Mouse (Mus musculus) adrenal gland, adult 2 months (tissue): ENCODE measurements at regions not wholly inside any gene's neighbourhood (a gene's known extent, or its start where the extent isn't known, plus 50 kb on each side); places are given as distances from the start of the nearest gene placed in this dataset.
A peak's percentile ranks its signal among the peaks of the same experiment; 100 is the strongest.

ENCODE experiments used
- DNase-seq: peaks from one replicate; pipeline ENCODE4 v3.0.0; 2021

DNA sequence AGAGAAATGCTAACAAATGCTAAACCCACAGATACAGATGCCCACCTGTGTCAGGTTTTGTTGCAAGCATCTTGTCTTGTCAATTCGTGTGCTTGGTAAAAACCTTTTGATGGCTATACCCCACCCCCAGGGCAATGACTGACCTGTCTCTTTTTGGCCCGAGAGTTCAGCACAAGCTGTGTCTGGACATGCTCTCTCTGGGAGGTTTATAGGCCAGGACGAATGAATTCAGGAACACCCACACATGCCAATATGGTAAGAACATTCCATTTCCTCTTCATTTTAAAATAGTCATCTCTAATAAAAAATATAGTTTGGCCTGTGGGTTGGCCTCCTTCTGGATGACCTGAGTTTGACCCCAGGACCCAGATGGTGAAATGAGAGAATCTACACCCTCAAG lies 137.8 kb upstream of the Hs6st1 start:
- no peak for DNase-seq

DNA sequence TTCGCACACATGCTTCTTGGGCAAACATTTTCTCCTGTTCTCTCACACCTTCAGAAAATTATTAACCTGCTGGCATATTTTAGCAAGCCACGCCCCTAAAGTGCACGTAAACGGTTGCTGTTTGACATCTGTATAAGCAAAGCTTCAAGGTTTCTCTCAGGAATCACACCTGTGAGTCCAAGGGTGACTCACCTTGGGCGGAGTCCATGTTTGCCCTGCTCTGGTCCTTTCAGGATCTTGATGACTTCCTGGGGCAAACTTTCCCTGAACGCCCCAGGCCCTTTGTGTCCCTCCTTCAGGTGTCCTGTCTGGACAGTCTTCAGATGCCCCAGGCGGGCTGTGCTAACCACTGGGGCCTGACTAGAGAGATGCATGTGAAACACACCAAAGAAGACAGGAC lies 137.1 kb upstream of the Hs6st1 start:
- no peak for DNase-seq

DNA sequence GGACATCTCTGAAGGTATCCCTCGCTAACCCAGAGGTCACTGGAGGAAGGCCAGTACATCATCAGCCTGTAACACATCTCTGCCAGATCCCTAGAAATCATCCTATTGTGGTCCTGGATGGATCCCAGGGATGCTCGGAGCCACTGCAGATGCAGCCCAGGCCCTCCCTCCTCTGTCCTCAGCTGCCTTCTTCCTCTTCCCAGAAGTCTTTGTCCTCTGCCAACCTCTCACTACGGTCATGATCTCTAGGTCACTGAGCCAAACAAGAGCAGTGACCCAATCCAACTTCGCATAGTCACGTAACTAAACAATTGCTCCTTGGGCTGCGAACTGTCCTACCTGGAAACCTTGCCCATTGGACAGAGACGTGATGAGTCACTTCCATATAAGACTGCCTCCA lies 134.7 kb upstream of the Hs6st1 start:
- DNase-seq = no peak

DNA sequence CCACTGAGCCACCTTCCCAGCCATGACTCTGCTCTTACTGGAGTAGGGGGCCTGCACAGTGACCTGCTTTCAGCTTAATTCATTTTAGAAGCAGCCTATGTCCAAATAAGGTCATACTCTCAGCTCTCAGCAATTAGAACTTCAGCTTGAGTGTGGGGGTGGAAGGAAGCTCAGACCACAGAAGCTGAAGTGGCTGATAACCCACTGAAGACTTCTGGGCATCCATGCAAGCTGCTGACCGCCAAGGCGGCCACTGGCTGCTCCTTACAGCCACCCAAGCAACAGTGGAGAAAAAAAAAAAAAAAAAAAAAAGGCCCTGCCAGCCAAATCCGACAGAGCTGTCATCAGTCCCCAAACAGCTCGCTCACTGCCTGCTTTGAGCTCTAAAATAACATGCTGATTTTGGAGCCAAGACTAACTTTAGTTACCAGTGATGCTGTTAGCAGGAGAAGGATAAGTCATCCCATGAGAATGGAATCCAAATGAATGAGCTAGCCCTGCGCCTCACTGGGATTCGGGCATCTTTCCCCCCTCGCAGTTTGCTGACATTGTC lies 133.0 kb upstream of the Hs6st1 start:
- no peak for DNase-seq

DNA sequence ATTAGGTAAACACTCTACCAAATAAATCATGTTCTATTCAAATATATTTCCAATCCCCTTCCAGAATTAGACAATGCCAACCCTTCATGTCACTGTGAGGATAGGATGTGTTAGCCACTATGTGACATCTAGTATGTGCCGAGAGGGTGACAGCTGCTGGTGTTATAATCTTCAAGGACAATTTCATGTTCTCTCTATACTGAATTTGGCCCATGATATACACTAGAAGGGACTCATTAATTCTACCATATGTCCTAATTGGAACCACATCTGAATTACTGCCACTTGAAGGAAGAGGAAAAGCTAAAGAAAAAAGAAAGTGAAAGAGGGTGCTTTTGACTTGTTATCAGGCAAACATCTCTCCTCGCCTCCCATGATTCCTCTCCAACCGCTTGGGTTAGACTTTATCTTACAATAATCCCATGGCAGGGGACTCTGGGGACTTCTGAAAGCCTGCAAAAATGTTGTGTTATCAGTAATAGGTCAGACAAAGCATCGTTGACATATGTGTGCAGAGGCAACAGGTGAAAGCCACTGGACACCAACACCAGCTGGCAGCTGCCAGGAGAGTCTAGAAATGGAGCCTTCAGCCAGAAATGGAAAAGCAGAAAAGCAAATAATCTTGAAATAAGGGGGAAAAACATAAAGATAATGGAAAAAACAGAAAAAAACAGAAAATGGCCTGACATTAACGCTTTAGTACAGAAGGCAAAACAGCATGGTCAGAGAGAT lies 131.7 kb upstream of the Hs6st1 start:
- DNase-seq = no peak

DNA sequence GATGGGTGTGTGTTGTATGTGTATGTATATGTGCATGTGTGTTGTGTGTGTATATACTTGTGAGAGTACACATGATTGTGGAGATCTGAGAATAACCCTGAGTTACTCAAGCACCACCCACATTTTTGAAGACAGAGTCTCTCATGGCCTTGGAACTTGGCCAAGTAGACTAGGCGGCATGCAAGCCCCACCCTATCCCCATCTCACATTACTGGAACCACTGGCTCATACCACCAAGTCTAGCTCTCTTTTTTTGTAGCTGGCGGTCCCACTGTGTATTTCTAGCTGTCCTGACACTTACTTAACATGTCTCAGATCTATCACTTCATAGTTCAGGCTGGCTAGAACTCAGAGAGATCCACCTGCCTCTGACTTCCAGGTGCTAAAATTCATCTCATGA lies 128.0 kb upstream of the Hs6st1 start:
- no peak for DNase-seq

DNA sequence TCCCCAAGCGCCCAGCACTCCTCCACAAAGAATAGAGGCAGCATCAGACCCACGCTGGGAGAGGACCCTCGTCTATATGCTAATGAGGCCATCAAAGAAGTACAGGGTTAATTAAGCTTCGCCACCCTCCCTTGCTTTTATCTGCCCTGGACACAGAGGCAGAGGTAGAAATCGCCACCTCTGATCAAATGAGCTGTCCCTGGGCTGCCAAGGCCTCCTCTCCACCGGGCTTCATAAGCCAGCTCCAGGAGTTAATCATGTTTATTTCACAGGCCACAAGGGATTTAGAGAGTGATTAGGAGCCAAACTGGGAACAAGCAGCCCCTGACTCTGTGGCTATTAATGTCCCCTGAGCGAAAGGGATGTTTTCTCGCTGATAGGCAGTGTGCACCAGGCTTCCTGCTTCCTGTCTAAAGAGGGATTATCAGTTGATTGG lies 126.5 kb upstream of the Hs6st1 start:
- no peak for DNase-seq

DNA sequence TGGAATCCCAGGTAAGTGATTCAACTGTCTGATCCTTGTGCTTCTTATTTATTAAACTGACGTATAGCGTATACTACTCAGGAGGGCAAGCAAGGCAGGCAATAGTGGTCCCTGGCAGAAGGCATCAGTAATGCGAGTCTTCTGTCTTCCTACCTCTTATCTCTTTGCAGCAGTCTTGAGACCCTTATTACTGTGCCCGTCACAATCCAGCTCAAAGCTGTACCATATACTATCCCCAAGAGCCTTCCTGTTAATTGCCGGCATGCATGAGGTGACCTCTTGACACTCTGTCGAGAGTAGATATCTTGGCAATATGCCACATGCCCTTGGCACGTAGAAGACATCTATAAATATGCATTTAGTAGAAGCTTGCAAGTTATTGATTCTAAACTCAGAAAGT lies 126.0 kb upstream of the Hs6st1 start:
- DNase-seq = no peak

DNA sequence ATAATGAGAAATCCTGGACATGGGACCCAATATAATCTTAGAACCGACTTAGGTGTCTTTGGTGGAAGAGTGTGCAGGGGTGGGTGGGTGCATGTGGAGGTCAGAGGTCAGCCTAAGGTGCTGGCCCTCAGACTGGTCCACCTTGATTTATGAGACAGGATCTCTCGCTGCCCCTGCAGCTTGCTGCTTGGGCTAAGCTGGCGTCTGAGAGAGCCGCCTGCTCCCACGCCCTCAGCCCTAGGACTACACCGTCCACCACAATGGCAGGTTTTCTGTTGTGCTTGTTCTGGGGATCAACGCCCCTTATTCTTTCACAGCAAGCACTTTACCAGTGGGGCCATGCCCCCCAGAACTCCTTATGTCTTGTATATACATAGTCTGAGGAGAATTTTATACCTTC lies 124.4 kb upstream of the Hs6st1 start:
- no peak for DNase-seq

DNA sequence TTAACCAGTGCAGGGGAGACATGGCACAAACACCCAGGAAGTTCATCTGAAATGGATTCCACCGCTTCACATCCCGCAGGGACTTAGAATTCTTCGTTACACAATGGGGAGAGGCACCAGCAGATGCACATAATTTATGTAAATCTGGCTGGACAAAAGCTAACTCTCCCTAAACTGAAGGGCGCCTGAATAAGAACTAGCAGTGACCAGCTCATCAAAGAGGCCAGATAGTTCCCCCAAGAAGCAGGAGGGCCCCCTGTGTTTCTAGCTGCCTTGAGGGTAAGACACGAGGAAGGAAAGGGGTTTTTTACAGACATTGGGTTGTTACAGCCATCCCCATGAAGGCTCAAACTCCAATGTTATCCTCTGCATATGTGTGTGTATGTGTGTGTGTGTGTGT lies 123.8 kb upstream of the Hs6st1 start:
- no peak for DNase-seq

DNA sequence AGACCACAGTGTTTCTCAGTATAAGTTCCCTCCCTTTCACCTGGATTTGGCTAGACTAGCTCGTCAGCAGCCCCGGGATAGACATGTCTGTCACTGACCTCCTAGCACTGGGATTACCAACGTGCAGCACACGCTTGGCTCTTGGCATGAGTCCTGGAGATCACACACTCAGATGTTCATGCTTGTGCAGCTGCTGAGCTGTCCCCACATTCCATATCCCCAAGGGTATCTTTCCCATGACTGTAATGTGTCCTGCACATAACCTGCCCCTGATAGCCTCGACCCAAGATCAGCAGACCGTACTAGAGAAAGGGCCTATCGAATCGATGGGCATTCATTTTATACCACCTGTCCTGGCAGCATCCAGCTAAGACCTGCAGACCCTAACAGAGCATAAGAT lies 123.4 kb upstream of the Hs6st1 start:
- no peak for DNase-seq

DNA sequence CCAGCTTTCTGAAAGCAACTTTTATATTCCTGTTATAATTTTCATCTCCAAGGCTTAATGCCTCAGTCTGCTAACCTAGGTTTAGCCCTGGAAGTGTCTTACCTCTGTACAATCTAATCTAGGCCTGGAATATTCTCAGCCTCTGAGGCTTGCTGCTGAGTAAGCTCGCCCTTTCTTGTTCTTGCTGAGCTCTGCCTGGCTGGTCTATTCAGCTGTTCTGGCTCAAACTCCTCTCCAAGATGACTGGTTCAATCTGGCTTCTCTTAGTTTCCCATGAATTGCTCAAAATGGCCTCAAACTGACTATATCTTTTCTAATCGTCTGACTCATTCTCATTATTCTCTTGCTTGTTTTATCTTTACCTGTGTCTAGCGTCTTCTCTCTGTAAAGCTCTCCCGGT lies 122.6 kb upstream of the Hs6st1 start:
- no peak for DNase-seq

DNA sequence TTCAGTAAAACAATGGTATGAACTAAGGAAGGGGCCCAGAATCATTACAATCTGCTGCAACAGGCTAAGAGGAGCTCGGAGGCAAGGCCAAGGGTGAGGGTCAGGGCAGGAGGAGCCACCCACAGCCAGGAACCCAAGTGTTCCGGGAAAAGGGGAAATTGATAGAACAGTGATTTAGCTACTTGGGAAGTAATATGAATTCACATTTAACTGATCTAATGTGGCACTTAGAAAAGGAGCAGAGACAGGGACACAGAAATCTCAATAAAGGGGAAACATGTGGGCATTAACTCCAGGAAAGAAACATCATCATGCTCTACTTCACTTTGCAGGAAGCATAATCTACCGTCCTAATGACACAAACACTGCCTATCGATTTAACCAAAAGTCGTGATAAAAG lies 120.1 kb upstream of the Hs6st1 start:
- peak; percentile 11 for DNase-seq

DNA sequence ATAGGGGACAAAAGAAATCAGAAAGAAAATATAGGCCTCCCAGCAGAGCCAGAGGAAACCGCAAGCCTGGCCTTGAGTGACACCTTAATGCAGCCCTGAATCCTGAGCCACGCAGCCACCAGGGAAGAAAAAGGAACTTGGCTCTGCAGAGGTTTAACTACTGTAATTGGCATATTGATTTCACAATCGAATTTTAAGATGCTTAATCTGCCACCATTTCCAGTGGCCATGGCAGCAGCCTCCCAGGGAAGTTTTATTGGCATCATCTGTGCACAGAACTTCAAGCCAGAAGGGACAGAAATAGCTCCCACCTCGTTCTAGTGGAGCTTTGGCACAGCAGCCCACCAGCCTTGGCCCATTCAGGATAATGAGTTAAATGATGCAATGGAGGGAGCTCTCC lies 117.1 kb upstream of the Hs6st1 start:
- DNase-seq = no peak

DNA sequence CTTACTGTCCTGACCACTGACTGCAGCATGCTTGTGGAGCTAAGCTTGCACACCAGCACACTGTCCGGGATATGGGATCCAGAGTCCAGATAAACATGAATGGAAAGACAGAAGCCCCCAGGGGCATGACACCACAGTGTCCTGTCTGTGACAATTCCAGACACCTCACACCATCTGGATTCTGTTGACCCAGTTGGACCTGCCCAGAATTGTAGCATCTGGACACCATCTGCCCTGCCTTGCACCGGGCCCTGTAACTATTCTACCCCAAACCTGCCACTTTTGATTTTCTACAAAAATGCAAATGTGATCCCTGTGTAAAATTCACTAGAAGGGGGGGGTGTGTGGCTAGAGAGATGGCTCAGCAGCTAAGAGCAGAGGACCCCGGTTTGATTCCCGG lies 114.5 kb upstream of the Hs6st1 start:
- DNase-seq = no peak

DNA sequence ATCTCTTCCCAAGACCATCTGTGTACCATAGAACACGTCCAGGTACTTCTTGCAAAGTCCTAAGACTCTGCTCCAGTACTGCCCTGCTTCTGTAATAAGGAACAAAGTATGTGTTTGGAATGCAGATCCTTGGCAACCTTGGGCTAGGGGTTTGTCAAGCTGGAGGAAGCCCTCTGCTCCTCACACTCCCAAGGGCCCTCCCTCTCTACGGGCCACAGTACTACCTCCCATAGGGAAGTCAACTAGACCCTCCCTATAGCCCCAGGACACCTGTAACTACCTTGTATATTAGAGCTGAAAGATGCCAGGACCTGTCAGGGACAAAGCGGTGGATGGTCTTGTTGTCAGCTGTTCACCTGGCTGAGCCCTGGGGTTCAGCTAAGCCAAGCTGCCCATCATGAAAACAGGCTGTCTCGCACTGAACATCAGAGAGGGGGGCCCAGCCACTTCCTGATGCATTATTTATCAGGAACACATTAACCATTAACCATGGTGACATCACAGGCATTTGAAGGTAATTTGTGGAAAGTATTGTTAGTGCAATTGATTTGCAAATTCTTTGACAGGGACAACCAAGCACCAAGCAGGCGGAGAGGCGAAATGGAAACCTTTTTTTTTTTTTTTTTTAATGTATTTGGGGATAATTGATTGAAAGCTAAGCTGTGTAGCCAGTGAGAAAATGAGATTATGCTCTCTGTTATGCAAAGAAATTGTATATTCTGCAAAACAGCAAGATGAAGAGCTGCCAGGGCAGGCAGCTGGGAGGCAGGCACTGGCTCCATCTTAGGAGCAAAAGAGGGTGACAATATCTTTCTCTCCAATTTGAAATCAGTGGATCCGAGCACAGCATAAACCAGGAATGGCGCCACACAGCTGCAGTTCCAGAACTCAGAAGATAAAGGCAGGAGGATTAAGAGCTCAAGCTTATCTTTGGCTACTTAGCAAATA lies 110.5 kb upstream of the Hs6st1 start:
- no peak for DNase-seq

DNA sequence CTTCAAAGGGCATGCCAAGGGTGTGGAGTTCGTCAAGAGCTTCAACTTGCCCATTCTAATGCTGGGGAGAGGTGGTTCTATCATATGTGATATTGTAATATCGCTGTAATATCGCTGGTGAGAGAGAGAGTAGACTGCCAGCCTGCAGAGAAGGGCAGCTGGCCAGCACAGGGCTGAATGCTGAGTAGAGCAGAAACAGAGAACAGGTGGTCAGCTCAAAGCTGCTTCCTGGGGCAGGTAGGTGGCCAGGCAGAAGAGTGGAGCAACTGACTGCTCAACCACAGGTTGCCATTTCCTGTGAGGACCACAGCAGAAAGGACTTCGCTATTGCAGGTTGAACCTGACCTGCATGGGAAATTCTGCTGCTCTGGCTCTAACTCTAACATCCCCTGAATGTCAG lies 108.5 kb upstream of the Hs6st1 start:
- no peak for DNase-seq

DNA sequence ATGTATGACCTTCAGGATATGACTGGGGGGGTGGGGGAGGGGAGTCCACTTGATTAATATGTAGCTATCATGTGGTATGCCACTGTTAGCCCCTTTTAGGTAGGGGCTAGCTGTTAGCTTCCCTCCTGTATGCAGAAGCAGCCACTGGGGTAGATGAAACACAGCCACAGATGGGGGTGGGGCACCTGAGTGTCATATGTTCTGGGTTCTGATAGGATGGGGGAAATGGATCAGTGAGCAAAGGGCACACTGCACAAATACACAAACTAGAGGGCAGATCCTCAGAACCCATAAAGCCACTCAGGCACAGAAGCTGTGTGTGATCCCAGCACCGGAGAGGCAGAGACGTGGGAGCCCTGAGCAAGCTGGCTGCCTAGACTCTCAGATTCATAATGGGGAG lies 107.4 kb upstream of the Hs6st1 start:
- DNase-seq = no peak

DNA sequence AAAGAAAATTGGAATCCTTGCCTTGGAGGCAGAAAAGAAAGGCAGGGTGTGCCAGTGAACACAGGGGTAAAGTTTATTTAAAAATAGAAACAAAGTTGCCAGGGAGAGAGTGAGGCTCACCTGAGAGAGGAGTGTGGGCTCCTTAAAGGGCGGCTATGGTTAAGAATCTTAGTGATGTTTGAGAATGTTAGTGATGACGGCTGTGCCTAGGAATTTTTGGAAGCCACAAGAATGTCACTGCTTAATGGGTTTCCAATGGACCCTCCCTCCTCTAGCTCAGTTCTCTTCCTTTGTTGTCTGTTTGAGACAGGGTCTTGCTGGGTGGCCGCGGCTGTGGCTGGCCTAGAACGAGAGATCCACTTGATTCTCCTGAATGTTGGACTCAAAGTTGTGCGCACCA lies 106.3 kb upstream of the Hs6st1 start:
- DNase-seq = no peak

DNA sequence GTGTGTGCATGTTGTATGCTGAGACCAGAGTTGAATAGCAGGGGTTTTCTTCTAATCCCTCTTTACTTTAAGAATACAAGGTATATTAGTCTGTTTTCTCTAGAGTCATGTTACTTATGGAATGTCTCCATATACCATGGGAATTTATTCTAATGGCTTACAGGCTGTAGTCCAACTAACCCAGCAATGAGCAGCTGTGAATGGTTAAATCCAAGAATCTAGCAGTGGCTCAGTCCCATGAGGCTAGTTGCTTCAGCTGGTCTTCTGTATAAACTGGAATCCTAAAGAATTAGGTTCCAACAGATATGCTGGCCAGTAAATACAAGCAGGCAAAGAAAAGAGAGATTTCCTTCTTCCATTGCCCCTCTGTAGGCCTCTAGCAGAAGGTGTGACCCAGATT lies 99.7 kb upstream of the Hs6st1 start:
- DNase-seq = no peak

DNA sequence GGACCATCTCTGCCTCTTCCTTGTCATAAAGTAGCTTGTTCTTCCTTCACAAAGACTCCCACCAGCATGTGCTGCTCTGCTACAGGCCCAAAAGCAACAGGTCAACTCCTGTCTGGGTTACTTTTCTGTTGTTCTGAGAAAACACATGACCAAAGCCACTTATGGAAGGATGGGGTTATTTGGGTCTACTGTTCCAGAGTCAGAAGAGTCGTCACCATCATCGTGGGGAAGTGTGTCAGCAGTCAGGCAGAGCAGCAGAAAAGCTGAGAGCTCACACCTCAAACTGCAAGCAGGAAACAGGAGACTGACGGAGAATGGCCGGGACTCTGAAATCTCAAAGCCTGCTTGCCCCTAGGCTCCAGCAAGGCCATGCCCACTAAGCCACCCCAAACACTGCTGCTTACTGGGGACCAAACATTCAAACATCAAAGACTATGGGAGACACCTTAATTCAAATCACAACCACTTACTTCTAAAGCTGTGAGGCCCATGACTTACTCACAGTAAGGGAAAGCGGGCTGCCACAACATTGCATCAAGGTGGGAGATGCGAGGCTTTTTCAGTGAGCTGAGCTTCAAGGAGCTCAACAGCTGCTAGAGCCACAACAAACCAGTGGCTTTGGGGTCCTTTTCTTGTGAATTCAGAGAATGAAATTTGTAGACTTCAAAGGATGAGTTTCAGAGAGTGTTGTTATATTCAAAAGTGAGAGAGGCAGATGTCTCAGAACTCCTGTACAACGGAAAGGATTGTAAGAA lies 96.6 kb upstream of the Hs6st1 start:
- DNase-seq = no peak

DNA sequence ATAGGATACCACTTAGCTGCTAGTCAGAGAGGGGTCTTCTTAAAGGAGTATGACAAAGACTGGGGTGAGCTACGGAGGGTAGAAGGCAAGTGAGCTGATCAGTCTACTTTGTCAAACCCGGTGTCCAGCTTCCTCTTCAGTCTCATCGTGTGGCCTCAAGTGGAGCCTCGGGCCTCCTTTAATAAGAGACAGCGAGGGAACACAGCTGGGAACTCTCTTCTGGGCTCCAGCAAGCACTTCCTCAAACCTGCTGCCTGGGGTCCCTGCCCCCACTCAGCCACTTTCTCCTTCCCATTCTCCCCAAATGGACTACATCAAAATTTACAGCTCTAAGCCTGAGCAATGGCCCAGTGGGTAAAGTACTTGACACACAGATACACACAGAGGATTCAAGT lies 96.0 kb upstream of the Hs6st1 start:
- DNase-seq = no peak

DNA sequence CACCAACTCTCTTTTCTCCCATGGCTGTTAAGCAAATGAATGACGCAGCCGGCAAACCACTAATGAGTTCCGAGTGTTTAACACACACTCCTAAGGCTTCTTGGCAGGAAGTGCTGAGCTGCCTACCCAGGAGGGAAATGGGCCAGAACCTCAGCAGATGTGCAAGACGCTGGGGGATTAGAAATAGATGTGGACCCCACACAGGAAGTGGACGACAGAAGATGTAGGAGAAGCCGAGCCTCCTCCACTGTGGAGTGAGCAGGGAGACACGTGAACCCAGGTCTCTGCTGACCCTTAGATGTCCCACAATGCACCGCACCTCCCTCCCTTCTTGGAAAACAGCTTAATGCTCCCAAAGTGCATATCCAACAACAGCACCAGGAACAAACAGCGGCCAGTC lies 94.8 kb upstream of the Hs6st1 start:
- DNase-seq = peak; percentile 23
